Mouse (Mus musculus) activated CD4-positive, CD25-positive, alpha-beta regulatory T cell (primary cell): ENCODE data around the gene Tmem141. TPM values are rescaled to one million over a fixed set of nuclear protein-coding genes. Genes with fewer than 3 reads are reported as not detected.

Experiments
- polyA plus RNA-seq, 2 experiments: library from polyadenylated mRNA; unstranded; fragments of 100-300 nt; shearing (Covaris generic); gene quantifications; one replicate each; pipeline ENCODE4 v1.2.1; 2017

The Tmem141 gene
- polyA plus RNA-seq: 1 to 10 TPM; 1.2 to 4.9 TPM

GRCm38 (mm10) chr2:25621229-25622200, at the start of gene Tmem141:
Tmem141 (minus strand) TSS chr2:25622005.

GRCm38 (mm10) chr2:25657652-25658051, 35.8 kb upstream of the Tmem141 start, which contains the start of gene Lcn5:
Lcn5 (plus strand) TSS chr2:25657952.

GRCm38 (mm10) chr2:25652902-25653301, 31.1 kb upstream of the Tmem141 start, which contains the start of gene Lcn8:
Lcn8 (plus strand) TSS chr2:25653120.

GRCm38 (mm10) chr2:25627811-25628210, 6.0 kb upstream of the Tmem141 start, which contains the start of gene Fcna:
Fcna (minus strand) TSS chr2:25628030.

GRCm38 (mm10) chr2:25617578-25617977, 4.2 kb downstream of the Tmem141 start, which contains the start of gene Ccdc183:
Ccdc183 (minus strand) TSS chr2:25617678.

GRCm38 (mm10) chr2:25607761-25608622, 13.8 kb downstream of the Tmem141 start, which contains the start of gene Rabl6:
Rabl6 (minus strand) TSS chr2:25608521.

GRCm38 (mm10) chr2:25581294-25581864, 40.4 kb downstream of the Tmem141 start, which contains the start of gene Ajm1:
Ajm1 (minus strand) TSS chr2:25581757.

GRCm38 (mm10) chr2:25574579-25575431, 47.0 kb downstream of the Tmem141 start, which contains the start of the genes Mamdc4 and Phpt1:
Mamdc4 (minus strand) TSS chr2:25574845.
Phpt1 (minus strand) TSS chr2:25575224.

Other genes with a start within 250 kb of the Tmem141 start
- gene Sapcd2, start 249.7 kb downstream of the Tmem141 start, polyA plus RNA-seq: 1 to 10 TPM; 4.3 to 6.6 TPM
- gene Entpd2, start 226.1 kb downstream of the Tmem141 start, polyA plus RNA-seq: under 1 TPM in 1 of 2 experiments, not detected in 1; 0.17 TPM
- 1 to 10 TPM; 1.1 to 4.0 TPM for gene Npdc1, start 222.7 kb downstream of the Tmem141 start, polyA plus RNA-seq
- 10 to 100 TPM; 13.1 to 35.9 TPM for gene Fut7, start 198.7 kb downstream of the Tmem141 start, polyA plus RNA-seq
- gene Abca2, start 193.3 kb downstream of the Tmem141 start, polyA plus RNA-seq: 10 to 100 TPM; 20.5 to 67.6 TPM
- 1 to 10 TPM; 1.1 to 2.4 TPM for gene Clic3, start 165.2 kb downstream of the Tmem141 start, polyA plus RNA-seq
- 100 to 1,000 TPM in 1 of 2 experiments, 10 to 100 TPM in 1; 95.9 to 106 TPM for gene Paxx, start 160.9 kb downstream of the Tmem141 start, polyA plus RNA-seq
- gene Ptgds, start 152.0 kb downstream of the Tmem141 start, polyA plus RNA-seq: under 1 TPM in 1 of 2 experiments, not detected in 1; 0.63 TPM
- not detected for gene Lcn12, start 128.1 kb downstream of the Tmem141 start, polyA plus RNA-seq
- 10 to 100 TPM; 64.4 to 86.7 TPM for gene Fbxw5, start 121.3 kb downstream of the Tmem141 start, polyA plus RNA-seq
- gene C8g, start 120.3 kb downstream of the Tmem141 start, polyA plus RNA-seq: 1 to 10 TPM; 5.9 to 6.1 TPM
- gene Traf2, start 75.1 kb downstream of the Tmem141 start, polyA plus RNA-seq: 10 to 100 TPM; 52.5 to 80.6 TPM
- gene Edf1, start 64.2 kb downstream of the Tmem141 start, polyA plus RNA-seq: 100 to 1,000 TPM; 327 to 440 TPM
- gene Mamdc4, start 47.2 kb downstream of the Tmem141 start, polyA plus RNA-seq: 1 to 10 TPM; 1.2 to 1.8 TPM
- 10 to 100 TPM; 51.3 to 89.9 TPM for gene Phpt1, start 46.8 kb downstream of the Tmem141 start, polyA plus RNA-seq
- under 1 TPM; 0.58 to 0.69 TPM for gene Ajm1, start 40.2 kb downstream of the Tmem141 start, polyA plus RNA-seq
- 10 to 100 TPM; 30.8 to 31.8 TPM for gene Rabl6, start 13.5 kb downstream of the Tmem141 start, polyA plus RNA-seq
- gene Ccdc183, start 4.3 kb downstream of the Tmem141 start, polyA plus RNA-seq: not detected
- 1 to 10 TPM; 4.7 to 8.3 TPM for gene Fcna, start 6.0 kb upstream of the Tmem141 start, polyA plus RNA-seq
- gene Lcn8, start 31.1 kb upstream of the Tmem141 start, polyA plus RNA-seq: not detected
- gene Lcn5, start 35.9 kb upstream of the Tmem141 start, polyA plus RNA-seq: not detected
- under 1 TPM in 1 of 2 experiments, not detected in 1; 0.60 TPM for gene Lcn6, start 54.8 kb upstream of the Tmem141 start, polyA plus RNA-seq
- gene Lcn10, start 60.7 kb upstream of the Tmem141 start, polyA plus RNA-seq: under 1 TPM; 0.14 to 0.21 TPM
- not detected for gene Obp2a, start 78.0 kb upstream of the Tmem141 start, polyA plus RNA-seq
- gene Bmyc, start 84.7 kb upstream of the Tmem141 start, polyA plus RNA-seq: 10 to 100 TPM; 57.5 to 58.4 TPM
- not detected for gene Obp2b, start 115.0 kb upstream of the Tmem141 start, polyA plus RNA-seq
- gene Lcn3, start 143.6 kb upstream of the Tmem141 start, polyA plus RNA-seq: under 1 TPM in 1 of 2 experiments, not detected in 1; 0.34 TPM
- gene Lcn11, start 155.0 kb upstream of the Tmem141 start, polyA plus RNA-seq: not detected
- not detected for gene Gm13539, start 160.3 kb upstream of the Tmem141 start, polyA plus RNA-seq
- under 1 TPM in 1 of 2 experiments, not detected in 1; 0.42 TPM for gene Glt6d1, start 193.8 kb upstream of the Tmem141 start, polyA plus RNA-seq
- gene Lcn9, start 201.1 kb upstream of the Tmem141 start, polyA plus RNA-seq: not detected
- not detected for gene Sohlh1, start 225.2 kb upstream of the Tmem141 start, polyA plus RNA-seq
- under 1 TPM in 1 of 2 experiments, not detected in 1; 0.20 TPM for gene Kcnt1, start 241.7 kb upstream of the Tmem141 start, polyA plus RNA-seq